In the genomic region with DNA sequence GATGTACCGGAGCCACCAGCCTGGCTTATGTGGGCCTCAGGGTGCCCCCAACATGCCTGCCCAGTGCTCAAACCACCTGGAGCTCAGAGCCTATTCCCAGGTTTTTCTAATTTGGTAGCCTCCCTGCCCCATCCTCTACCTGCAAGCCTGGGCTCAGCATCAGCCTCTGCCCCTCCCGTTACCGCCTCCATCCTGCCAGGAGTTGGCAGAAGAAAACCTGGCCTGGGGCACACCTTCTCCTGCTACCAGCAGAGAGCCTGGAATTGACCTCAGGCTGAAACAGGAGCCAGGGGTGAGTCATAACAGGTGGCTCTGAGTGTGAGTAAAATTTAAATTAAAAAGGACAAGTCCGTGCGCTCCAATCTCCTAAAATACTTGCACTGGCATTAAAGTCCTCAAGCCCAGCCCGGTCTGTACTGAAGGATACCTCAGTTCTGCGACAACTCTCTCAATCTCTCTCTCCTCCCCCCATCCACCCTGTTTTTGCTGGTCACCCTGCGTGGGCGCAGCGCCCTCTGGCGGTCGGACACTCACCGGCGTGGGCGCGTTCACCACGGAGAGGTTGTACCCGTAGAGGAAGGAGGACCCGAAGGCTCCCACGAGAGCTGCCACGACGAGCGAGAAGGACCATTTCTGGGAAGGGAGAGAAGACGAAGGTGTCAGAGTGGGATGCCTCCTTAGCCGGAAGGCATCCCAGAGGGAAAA, we compare ENCODE assay signal across 8 mouse cellular contexts. TPM values are rescaled to one million over a fixed set of nuclear protein-coding genes. Genes with fewer than 3 reads are reported as not detected.
DNase-seq lines count a peak whose midpoint lies in the region; ATAC-seq and TF ChIP-seq lines count a peak whose summit lies in the region.

No protein-coding gene starts in this region.

- no peak overlapping the region for H3K27ac ChIP-seq in heart, embryonic 10.5 days
- H3K27ac ChIP-seq in liver, postnatal 0 days (ENCODE audit: low read depth): no peak overlapping the region

- H3K4me3 ChIP-seq in heart, embryonic 10.5 days: no peak overlapping the region
- H3K4me3 ChIP-seq in liver, postnatal 0 days (ENCODE audit: low read depth, low read length): no peak overlapping the region

- peaks cover 16% of the 10 kb centered on the region for H3K27me3 ChIP-seq in heart, embryonic 10.5 days (ENCODE audit: insufficient read depth, poor library complexity, severe bottlenecking)
- no peaks in the 10 kb centered on the region for H3K27me3 ChIP-seq in liver, postnatal 0 days (ENCODE audit: insufficient read depth, low read length)

- WGBS in heart, embryonic 10.5 days: 83% methylated on average over 25 of the region's 25 CpGs
- WGBS in liver, postnatal 0 days (ENCODE audit: insufficient replicate concordance): 92% methylated on average over 25 of the region's 25 CpGs

- peak; percentile 24 to 57 for DNase-seq in heart, adult 18-20 months
- no peak for DNase-seq in heart, embryonic 10.5 days (ENCODE audit: low spot score)
- peak; percentile 34 for DNase-seq in urinary bladder, postnatal 14 days (ENCODE audit: low spot score)
- DNase-seq in urinary bladder, postnatal 36 days (ENCODE audit: low spot score in 2 of 2): no peak
- DNase-seq in gastrocnemius, postnatal 14 days: peak; percentile 47
- DNase-seq in liver, postnatal 0 days: no peak
- no peak for DNase-seq in Muller cell, postnatal 12 days (ENCODE audit: inconsistent ontology term)

- H3K36me3 ChIP-seq in heart, embryonic 10.5 days: peaks cover 3% of the 10 kb centered on the region; the same call in 1 of the 2 replicates
- peaks cover 18% of the 10 kb centered on the region for H3K36me3 ChIP-seq in liver, postnatal 0 days (replicated peaks; ENCODE audit: insufficient read depth, low read length)

- no peak for ATAC-seq in liver, postnatal 0 days
- no peak for ATAC-seq in megakaryocyte progenitor cell, adult 5-6 weeks (replicated peaks; ENCODE audit: poor library complexity)

- no peak for TF ChIP-seq EP300 in liver, postnatal 0 days (IDR thresholded peaks at IDR 0.05; ENCODE audit: low read depth)

- peak; percentile 54 for TF ChIP-seq CTCF in liver, postnatal 0 days (IDR thresholded peaks at IDR 0.05; ENCODE audit: low read depth)

- peaks cover 24% of the 10 kb centered on the region for H3K4me1 ChIP-seq in heart, embryonic 10.5 days
- peaks cover 23% of the 10 kb centered on the region for H3K4me1 ChIP-seq in liver, postnatal 0 days (ENCODE audit: insufficient read depth)

- intact Hi-C loops in gastrocnemius, postnatal 14 days (cut with DNase I; ENCODE audit: low total_unique reads): no loop called here

- H3K4me2 ChIP-seq in liver, postnatal 0 days (ENCODE audit: low read depth, low read length): no peak overlapping the region

- no peaks in the 10 kb centered on the region for H3K9me3 ChIP-seq in heart, embryonic 10.5 days
- no peaks in the 10 kb centered on the region for H3K9me3 ChIP-seq in liver, postnatal 0 days (ENCODE audit: low read length)

- H3K9ac ChIP-seq in liver, postnatal 0 days (replicated peaks): no peak overlapping the region

RNA-seq across cellular contexts. Expression of a gene that starts 25.9 kb away (rescaled TPM):
- 1 to 10 TPM; 1.6 to 2.0 TPM for total RNA-seq in heart, adult 18-20 months (2021)
- polyA plus RNA-seq in heart, embryonic 10.5 days (2016; fragmentation: Nextera tagmentation; extraction: Ambion mirVana): 0.31 and 0.47 TPM in 2 replicates
- under 1 TPM; 0.86 to 0.96 TPM for total RNA-seq in gastrocnemius, postnatal 14 days (2021)
- polyA plus RNA-seq in liver, postnatal 0 days (2015; fragmentation: Nextera tagmentation; extraction: Ambion mirVana): 3.3 and 5.7 TPM in 2 replicates
- 3.4 and 3.9 TPM in 2 replicates for total RNA-seq in megakaryocyte progenitor cell, adult 5-6 weeks (2015)
- 4.2 and 9.8 TPM in 2 replicates for total RNA-seq in megakaryocyte progenitor cell, adult 5-6 weeks (2017)

Comparison
In these comparisons a context has a peak if more than half of its experiments do, and no peak if none do; other contexts are left out.
1. DNase-seq: peak in heart, adult 18-20 months (2 of 2), urinary bladder, postnatal 14 days (single experiment) and gastrocnemius, postnatal 14 days (single experiment); none in heart, embryonic 10.5 days (single experiment), urinary bladder, postnatal 36 days (0 of 2), liver, postnatal 0 days (single experiment) and Muller cell, postnatal 12 days (single experiment).